Mouse (Mus musculus): Measurements from ENCODE around the gene Smc6. TPM values are rescaled to one million over a fixed set of nuclear protein-coding genes. Genes with fewer than 3 reads are reported as not detected.

Smc6 gene
- 100 to 1,000 TPM; 102 to 185 (median 183) TPM for polyA plus RNA-seq (2017; shearing (Covaris generic))

DNA sequence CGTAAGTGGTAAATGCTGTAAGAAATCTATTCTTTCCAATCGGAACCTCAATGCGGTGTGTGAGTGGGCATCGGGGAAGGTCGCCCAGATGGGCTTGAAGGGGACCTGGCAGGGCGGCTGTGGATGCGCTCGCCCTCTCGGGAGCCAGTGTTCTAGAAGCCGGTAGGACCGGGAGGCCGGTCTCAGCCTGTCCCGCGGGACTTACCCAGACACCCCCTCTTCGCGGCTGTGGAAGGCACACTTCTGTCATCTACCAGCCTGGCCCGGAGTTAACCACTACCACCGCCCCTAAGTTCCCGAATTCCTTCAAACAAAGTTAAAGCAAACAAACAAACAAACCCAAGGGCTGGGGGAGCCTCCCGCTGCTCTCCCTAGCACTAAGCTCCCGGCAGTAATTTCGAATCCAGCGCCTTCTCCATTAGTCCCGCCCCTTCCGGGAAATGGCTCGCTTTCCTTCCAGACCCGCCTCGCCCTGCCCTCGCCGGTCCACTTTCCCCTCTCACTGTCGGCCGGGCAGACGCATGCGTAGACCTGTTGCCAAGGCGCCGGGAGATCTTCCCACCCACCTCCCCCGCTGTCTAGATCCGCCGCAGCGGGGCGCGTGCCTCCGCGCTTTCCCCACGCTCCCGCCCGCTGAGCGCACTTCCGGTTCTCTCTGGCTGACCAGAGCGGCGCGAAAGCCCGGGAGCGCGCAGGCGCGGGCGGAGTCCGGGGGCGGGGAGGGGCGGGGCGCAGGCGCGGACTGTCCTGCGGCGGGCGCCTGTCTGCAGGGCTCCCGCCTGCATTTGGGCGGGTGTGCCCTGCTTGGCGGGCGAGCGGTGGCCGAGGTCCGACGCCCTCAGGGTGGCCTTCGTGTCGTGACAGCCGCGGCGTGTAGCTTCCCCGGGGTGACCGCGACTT lies at the start of gene Smc6, which contains the start of gene Gen1:
Gene Smc6 (plus strand): TSS at position 505 of the 900 bp plus-strand sequence.
Gene Gen1 (minus strand): TSS at position 420 of the 900 bp plus-strand sequence.
- ATAC-seq: peak; percentile 89

DNA sequence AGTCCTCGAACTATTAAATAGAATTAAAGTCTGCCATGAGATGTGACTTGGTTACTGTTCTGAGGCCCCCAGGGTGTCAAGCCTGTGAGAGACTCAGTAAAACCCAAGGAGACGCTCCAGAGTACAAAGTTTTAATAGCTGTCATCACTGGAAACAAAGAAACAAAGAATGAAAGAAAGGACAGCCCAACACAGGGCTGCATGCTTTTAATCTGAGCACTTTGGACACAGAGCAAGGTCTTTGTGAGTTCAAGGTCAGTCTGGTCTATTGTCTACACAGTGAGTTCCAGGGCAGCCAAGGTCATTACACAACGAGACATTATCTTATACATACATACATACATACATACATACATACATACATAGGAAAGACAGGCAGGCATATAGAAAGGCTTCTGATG lies 49.2 kb upstream of the Smc6 start:
- ATAC-seq: no peak

DNA sequence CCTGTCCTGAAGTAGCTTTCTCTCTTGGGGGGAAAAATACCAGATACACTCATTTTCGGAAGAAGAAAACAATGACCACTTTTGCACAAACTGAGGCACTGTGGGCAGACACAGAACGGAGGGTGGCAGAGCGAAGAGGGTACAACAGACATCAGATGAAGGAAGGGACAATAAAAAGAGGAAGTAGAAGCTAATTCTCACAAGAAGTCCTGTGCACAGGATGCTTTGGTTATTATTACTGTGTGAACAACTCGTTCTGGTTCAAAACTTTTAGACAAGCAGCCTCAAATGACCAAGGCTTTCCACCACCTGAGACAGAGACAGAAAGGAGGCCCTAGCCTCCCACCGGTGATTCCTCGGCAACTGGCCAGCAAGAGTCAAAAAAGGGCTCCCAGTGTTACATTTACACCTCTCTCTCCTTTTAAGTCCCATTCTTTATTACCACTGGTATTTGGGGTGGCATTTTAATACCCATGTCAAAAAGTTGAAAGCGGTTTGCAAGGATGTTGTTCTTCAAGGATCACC lies 47.9 kb upstream of the Smc6 start:
- no peak for ATAC-seq

DNA sequence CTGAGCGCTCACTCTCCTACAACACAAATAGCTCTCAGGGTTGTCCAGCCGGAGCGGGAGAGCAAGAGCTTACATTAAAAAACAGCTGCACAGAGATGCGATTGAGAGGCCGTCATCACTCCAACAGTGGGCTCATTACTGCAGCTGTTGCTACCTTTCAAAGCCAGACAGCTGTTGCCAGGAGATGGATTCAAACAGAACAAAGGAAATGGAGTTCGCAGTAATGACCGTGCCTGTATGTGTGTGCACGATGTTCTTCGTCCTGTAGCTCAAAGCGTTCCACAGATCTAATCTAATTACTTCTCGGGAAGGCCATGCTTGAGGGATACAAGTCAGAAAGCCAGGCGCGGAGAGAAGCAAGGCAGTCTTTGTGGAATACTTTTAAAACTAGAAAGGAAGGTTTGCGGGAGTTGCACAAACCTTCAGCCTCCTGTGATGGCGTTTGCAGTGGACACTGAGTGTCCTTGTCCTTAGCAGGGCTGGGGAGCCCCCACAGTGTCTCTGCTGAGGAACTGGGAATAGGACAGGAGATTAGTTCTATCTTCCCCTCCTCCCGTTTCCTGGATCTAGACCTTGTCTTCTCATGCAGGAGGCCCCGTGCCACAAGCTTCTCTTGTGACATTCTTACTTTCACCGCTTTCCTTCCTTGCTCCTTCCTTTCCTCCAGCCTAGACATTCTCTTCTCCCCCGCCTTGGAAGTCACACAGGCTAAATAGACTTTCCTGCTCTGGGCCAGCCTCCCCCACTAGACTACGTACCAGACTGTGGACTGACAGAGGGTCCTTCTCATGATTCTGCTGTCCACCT lies 44.0 kb upstream of the Smc6 start:
- no peak for ATAC-seq

DNA sequence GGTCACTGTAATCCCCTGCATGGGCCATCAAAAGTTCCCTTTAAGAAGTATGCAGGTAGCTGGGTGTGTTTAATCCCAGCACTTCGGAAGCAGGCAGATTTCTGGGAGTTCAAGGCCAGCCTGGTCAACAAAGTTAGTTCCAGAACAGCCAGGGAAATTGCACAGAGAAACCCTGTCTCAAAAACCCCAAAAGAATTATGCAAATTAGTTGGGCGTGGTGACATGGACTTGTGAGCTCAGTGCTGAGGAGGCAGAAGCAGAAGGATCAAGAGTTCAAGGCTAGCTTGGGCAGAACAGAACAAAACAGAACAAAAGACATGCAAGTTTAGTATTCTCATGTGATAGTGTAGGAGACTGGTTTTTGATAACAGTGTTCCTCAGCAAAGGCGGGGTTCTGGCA lies 43.1 kb upstream of the Smc6 start:
- no peak for ATAC-seq

DNA sequence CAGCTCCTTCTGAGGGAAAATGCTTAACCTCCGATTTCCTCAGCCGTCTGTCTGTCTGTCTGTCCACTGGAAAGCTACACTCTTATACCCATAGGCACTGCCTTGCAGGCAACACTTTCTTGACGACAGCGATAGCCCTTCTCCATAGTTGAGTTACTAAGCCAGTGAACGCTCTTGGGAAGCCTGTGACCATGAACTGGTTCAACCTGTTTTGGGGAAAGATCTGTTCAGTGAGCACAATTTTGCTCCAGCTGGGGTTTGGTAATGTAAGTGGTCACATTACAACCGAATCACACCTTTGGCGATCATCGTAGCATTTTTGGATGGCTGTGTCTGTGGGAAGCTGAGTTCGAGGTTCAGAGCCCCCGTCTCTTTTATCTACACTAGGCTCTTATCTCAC lies 42.6 kb upstream of the Smc6 start:
- no peak for ATAC-seq

DNA sequence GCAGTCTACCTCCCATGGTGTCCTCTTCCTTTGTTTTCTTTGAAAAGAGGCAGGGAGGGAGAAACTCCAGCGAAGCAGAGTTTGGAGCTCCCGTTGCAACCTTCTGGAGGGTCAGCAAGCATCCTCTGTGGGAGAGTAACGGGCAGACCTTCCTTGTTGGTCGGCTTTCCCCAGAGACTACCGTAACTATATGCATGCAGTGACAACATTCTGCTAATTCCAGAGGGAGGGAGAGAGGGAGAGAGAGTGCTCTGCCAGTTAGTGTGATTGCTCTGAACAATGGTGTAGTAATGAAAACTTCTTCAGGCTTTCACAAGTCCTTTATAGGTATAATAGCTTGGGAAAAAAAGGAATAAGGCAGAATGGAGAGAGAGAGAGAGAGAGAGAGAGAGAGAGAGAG lies 41.0 kb upstream of the Smc6 start:
- ATAC-seq: no peak

DNA sequence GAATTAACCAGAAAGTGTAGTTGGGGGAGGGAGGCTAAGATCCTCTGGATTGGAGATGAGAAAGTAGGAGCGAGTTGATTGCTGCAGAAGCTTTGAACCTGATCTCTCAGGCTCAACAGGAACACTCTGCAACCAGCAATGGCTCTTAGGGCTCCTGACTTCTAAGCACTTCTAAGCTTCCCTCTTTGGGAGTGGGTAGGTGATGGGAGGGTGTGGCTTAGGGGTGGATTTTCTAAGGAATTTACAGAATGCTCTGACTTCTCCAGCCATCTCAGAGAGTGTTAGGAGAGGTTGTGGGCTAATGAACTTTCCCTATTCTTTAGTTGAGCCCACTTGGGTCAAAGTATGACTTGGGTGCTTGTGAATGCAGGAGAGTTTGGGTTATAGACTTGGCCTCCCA lies 39.6 kb upstream of the Smc6 start:
- no peak for ATAC-seq

DNA sequence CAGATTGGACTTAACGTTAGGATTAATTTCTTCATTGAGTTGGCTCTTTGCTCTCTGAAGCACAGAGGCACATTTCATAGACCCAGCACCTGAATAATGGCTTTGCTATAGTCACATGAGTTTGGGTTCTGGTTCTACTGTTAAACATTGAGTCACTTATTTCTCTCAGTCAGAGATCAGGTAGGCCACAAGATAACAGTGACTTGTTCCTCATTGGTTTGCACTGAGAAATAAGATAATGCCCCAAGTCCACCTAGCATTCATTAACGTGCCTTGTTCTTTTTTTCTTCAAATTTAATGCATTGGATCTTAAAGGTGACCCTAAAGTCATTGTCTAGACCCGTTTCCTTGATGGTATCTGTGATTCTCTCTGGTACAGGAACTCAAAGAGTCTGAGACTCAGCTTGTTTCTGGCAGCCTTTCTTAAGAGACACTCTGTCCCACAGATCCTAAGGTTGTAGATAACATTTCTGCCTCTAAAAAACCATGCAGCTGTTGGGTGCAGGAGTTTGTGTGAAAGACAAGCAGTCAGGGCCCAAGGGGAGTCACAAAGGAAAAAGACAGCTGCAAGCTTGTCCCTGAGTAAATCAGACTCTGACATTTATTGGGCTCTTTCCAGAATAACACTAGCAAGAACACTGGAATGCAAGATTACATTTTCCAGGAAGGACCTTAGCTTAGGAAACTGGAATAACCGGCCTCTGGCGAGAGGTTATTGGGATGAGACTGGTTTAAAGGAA lies 39.0 kb upstream of the Smc6 start:
- no peak for ATAC-seq

DNA sequence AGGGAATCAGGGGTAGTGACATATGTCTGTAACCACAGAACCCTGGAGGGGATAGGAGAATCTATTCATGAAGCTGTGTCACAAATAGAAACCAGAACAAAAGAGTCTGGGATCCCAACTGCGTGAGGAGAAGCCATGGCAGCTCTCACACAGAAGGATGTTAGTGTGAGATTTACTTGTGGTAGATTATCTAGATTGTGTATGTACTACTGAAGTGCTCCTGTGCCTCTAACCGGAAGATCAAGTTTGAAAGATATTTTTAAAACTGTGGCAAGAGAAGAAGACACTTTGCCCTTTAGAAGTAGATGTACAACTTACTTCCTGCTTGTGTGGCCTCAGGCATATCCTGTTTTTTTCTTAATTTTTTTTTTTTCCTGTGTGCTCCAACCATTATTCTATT lies 35.4 kb upstream of the Smc6 start:
- peak; percentile 88 for ATAC-seq

DNA sequence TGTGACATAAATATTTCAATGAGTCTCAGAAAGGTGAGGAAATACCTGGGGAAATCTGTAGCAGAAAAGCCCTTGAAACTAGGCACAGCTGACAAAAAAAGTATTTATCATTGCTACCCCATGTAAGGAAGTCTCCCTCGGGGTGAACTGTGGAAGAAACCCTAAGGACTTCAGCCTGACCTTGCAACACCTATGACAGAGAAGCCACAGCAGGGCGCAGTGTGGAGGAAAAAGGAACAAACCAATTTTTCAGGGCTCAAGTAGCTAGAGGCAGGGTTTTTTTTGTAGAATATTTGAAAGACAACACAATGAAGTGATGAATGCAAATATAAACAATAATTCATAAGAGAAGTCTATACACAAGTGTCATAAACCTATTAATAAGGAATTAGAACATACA lies 29.7 kb upstream of the Smc6 start:
- ATAC-seq: no peak

DNA sequence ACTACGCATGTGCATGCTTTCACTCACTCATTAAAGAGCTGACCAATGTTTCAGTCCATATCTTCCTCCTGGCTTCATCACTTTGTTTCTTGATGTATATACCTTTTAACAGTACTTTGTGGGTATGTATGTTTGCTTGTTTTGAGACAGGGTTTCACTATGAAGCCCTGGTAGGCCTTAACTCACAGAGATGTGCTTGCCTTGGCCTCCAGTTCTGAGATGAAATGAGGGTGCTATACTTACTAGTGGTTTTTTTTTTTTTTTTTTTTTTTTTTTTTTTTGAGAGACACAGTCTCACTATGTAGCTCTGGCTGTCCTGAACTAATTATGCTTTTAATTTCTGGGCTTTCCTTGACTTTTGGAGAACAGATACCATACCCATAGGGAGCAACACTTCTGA lies 18.2 kb upstream of the Smc6 start:
- ATAC-seq: no peak

DNA sequence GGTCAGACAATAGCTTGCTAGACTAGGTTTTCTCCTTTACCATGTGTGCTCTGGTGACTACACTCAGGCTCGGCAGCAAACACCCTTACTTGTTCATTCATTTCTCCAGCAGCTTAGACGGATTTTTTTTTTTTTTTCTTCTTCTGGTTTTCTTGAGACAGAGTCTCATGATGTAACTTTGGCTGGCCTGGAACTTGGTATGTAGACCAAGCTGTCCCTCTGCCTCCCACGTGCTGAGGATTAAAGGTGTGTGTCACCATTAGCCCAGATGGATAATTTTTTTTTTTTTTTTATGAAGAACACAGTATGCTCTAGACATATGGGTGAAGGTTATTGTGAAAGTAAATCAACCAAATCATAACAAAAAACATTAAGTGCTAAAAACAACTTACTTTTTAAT lies 15.4 kb upstream of the Smc6 start:
- ATAC-seq: no peak

DNA sequence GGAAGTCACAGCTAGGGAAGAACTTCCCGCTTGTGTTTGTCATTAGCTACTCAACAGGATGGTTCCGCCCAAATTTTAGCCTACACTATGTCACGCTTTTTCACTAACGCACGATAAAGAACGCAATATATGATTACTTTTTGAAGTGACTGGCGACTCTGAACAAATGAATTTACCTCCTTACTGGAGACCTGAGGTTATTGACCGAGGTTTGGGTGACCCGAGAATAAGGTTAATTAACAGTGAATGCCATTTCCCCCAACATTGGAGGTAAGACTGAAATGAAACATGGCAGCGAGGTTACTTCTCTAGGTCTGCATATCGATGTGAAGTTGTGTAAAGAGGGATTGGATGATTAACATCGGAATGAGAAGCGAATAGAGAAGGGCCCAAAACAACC lies 791 bp upstream of the Smc6 start:
- no peak for ATAC-seq

DNA sequence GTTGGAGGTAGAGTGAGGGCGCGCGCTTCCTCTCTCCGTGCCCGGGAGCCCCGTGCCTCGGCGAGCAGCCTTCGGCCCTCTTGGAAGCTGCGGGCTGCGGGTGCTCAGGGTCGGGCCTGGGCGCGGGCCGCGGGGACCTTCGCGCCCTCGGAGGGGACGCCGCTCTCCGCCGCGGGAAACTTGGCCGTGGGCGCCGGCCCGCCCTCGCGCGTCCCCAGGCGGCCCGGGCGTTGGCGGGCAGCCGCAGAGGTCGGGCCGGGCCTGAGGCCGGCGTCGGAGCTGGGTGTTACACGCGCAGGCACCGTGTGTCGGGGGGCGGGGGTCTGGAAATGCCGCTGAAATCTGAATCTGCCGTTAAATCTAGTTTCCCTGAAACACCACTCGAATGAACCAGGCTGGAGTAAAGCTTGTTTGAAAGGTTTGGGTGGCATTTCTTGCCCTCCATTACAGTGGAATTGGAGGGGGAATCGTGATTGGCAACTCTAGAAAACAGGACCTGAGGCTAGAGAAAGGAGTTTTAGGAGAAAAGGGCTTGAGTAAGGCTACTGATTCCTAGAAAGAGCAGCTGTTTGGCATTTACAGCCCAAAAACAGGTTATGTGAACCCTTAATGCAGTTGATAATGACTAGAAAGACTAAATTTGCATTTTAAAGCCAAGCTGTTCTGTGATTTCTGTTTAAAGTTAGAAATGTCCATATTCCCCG lies 748 bp downstream of the Smc6 start:
- ATAC-seq: peak; percentile 14

DNA sequence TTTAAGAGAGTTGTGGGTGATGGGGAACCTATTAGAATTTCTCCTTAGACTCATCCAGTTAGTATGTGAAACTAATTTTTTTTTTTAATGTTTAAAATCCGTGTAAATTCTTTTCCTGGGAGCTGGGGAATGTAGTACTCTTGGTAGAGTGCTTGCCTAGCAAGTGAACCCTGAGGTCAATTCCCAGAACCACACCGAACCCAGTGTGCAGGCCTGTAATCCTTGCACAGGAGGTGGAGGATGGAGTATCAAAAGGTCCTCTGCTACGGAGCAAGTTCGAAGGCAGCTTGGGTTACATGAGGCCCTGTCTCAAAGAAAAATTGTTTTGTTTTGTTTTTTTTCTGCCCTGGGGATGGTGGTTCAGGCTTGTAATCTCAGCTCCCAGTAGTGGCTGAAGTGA lies 1.3 kb downstream of the Smc6 start:
- ATAC-seq: no peak

DNA sequence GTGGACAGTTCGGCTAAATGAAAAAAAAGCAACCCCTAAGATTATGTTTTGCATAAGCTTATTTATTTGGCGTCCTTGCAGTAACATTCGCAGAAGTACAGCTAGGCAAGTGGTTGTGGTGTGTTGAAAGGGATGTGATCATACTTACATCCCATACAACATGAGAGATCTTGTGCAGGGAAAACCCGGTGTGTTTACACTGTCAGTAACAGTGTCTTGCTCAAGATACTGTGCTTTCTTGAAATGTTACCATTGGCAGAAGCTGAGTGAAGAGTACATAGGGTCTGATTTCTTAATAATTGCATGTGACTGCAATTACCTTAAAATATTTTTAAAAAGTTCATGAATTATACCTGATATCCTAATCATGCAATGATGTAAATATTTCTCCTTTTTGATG lies 6.9 kb downstream of the Smc6 start:
- no peak for ATAC-seq

DNA sequence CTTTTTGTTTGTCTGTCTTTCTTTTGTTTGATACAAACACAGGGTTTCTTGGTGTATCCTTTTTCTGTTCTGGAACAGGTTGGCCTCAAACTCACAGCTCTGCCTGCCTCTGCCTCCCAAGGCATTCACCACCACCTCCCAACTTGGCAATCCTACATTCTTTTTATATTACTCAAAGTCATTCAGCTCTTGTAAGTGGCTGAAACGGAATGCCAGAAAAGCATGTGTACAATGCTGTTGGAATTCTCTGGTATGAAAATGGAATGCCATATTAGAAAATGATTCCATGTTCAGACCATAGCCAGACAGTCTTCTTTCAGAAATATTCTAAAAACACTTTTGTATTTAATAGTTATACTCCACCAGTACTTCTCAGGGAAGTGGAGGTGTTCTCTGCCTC lies 7.5 kb downstream of the Smc6 start:
- ATAC-seq: no peak

DNA sequence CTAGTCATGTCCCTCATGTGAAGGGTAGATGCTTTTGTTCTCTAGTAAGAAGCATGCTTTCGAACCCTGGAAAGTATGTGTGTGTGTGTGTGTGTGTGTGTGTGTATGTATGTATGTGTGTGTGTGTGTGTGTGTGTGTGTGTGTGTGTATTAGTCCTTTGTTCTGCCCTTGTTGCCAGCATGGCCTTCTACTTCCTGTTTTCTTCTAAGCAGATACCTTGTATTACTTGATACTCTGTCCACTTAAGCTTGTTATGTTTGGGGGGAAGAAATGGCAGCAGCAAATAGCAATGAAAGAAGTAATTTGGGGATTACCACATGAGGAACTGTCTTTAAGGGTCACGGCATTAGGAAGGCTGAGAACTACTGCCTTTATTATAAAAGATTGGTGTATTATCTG lies 10.9 kb downstream of the Smc6 start:
- no peak for ATAC-seq

DNA sequence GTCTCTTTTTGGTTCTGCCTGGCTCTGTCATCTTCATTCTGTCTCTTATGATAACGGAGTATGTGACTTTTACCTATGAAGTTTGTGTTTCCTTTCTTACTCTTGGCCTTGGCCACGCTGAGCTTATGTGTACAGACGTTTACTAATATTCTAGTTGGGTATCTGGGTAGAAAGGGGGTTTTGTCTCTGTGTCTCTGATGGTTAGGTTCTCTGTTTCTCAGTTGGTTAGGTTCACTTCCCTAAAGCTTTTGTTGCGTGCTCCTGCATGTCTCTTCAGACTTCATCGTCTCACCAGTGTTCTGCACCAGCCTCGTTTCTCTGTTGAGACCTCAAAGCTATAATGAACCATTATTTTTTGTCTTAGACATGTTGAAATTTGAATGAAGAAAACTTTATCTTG lies 11.5 kb downstream of the Smc6 start:
- ATAC-seq: no peak

DNA sequence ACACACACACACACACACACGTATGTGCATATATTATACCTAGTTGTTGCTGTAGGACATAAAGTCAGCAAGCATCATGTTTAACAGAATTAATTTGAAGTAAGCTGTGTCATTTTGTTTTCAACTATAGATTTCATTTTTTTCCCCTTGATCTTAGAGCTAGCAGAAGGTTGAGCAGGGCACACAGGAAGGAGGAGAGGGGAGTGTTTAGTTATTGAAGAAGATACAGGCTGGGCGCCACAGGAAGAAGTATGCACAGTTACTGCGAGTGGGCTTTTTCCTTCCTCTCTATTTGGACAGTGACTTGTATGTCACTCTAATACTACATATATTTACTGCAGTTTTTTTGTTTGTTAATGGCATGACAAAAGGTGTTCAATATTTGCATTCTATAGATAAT lies 14.2 kb downstream of the Smc6 start:
- ATAC-seq: peak; percentile 73

DNA sequence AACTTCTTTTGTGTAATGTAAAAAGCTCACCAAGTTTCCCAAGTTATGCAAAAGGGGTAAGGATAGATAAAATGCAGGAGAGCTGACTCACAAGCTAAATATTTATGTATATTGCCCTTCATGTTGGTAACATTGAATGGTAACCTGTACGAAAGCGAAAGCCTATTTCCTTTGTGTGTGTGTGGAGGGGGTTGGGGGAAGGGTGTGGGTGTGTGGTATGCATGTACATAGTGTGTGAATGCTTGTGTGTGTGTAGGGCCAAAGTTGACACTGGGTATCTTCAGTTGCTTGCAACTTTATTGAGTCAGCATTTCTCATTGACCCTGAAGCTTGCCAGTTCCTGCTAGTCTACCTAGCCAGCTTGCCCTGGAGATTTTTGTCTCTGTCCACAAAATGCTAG lies 15.9 kb downstream of the Smc6 start:
- peak; percentile 48 for ATAC-seq
